Mouse (Mus musculus) left cerebral cortex, postnatal 36 days (tissue): ENCODE measurements around the gene Mesp1. TPM values are rescaled to one million over a fixed set of nuclear protein-coding genes. Genes with fewer than 3 reads are reported as not detected.

Experiments used
- DNase-seq, 2 experiments: peaks; one replicate each; pipeline ENCODE4 v3.0.0; 2021 to 2022; ENCODE audit warnings: low spot score in 2 of 2, mixed read lengths in 1 of 2
- intact Hi-C: fragments of 180-260 bp; cut with DNase I; formaldehyde crosslinking; loops from one replicate; pipeline ENCODE4 v1.15.1; 2025
- total RNA-seq, 2 experiments: library from RNA; stranded (reverse); gene quantifications; 2 replicates each; pipeline ENCODE4 v1.2.3; 2021

Mesp1 gene
- total RNA-seq = not detected

DNA sequence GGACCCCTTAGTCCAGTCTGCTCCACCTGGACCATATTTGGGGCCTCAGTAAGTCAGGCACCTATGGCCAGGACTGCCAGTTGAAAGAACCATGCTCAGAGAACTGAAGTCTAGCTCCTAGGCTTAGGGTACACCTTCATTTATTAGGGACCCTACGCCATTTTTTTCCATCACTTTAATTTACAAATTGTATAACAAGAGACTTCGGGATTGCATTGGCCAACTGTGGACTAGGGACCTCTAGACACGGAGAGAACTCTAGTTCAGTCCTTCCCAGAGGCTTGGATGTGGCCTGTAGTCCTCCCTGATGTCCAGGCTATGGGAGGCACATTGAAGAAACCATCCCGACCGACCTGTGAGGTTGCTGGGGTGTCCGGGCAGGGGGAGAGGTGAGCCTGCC, at the start of gene Mesp1:
Gene Mesp1 (minus strand): TSS at position 101 of the 400 bp plus-strand sequence.
- intact Hi-C loops = no loop called here
- no peak for DNase-seq

- DNase-seq = no peak
- intact Hi-C loops = no loop called here
These were observed 48.6 kb upstream of the Mesp1 start for GRCm38 (mm10) chr7:79842163-79842562.

- intact Hi-C loops = no loop called here
- no peak for DNase-seq
These were observed 43.7 kb upstream of the Mesp1 start for GRCm38 (mm10) chr7:79837247-79837646.

GRCm38 (mm10) chr7:79835196-79835595, 41.6 kb upstream of the Mesp1 start:
- intact Hi-C loops = no loop called here
- DNase-seq = no peak

DNA sequence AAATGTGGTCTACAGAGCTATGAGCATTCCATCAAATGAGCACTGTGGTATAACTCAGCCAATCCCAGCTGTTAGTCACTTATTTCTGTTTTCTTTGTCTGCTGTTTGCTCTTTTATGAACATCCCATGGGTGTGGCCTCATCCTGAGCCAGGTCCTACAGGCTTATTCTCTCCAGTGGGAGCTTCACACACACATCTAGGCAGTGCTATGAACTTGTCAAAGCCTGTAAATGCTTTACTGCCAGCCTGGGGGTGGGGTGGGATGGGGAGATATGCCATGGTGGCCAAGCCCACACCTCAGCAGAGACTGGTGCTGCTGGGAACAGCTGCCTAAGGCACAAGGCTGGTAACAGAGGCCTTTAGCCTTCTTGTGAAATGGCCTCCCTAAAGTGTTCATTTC, 39.4 kb upstream of the Mesp1 start:
- intact Hi-C loops = no loop called here
- no peak for DNase-seq

DNA sequence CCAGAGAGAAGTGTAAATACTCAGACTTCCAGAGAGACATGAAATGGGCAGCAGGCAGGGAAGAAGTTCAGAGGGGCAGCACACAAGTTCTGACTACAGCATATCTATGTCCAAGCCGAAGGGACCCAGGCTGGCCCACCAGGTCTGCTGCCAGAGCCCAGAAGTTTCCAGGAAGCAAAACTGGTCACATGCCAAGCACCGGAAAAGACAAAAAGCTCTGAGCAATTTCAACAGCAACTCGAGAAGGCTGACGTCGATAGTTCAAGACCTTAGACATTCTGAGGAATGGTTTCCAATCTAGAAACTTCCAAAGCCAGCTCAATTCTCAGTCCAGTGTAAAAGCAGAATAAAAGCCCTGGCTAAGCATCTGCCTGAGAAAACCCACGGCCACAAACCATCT, 38.0 kb upstream of the Mesp1 start:
- intact Hi-C loops = no loop called here
- DNase-seq = no peak

GRCm38 (mm10) chr7:79831145-79831544, 37.6 kb upstream of the Mesp1 start:
- DNase-seq = no peak
- intact Hi-C loops = no loop called here

GRCm38 (mm10) chr7:79828341-79828740, 34.8 kb upstream of the Mesp1 start:
- no peak for DNase-seq
- intact Hi-C loops = no loop called here

- intact Hi-C loops = no loop called here
- DNase-seq = no peak
These were observed 28.6 kb upstream of the Mesp1 start for GRCm38 (mm10) chr7:79822092-79822695.

GRCm38 (mm10) chr7:79819996-79820395, 26.4 kb upstream of the Mesp1 start:
- intact Hi-C loops = no loop called here
- no peak for DNase-seq

- no peak for DNase-seq
- intact Hi-C loops = no loop called here
These were observed 25.9 kb upstream of the Mesp1 start for GRCm38 (mm10) chr7:79819515-79819914.

GRCm38 (mm10) chr7:79818321-79818720, 24.7 kb upstream of the Mesp1 start:
- no peak for DNase-seq
- intact Hi-C loops = no loop called here

- intact Hi-C loops = no loop called here
These were observed 19.8 kb upstream of the Mesp1 start for GRCm38 (mm10) chr7:79813409-79813808.

DNA sequence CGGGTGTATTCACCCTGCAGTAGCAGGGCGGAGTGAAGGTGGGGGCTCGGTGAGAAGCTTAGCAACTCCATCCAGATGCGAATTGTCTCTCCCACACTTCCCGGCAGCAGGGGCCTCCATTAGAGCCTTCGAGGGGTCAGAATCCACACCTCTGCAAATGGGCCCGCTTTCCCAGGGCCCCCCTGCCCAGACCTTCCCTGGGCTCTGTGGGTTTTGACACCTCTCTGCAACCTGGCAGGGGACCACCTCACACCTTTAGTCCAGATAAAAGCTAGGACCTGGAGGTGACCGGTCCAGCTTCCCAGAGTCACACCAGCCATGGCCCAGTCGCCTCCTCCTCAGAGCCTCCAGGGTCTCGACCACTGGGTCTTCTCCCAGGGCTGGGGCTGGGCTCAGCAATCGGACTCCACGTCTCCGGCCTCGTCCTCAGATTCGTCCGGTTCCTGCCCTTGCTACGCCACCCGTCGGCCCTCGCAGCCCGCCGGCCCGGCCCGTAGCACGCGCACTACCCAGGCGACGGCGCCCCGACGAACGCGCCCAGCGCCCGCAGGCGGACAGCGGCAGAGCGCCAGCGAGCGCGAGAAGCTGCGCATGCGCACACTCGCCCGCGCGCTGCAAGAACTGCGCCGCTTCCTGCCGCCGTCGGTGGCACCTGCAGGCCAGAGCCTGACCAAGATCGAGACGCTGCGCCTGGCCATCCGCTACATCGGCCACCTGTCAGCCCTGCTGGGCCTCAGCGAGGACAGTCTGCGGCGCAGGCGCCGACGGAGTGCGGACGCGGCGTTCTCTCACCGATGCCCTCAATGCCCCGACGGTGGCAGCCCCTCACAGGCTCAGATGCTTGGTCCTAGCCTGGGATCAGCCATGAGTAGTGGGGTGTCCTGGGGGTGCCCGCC, 17.3 kb upstream of the Mesp1 start, which contains the start of gene Mesp2:
Gene Mesp2 (plus strand): TSS at position 117 of the 896 bp plus-strand sequence.
- intact Hi-C loops = no loop called here
- DNase-seq = peak; percentile 65 to 79

More at GRCm38 (mm10) chr7:79813409-79813808, 19.8 kb upstream of the Mesp1 start:
- no peak for DNase-seq

- DNase-seq = no peak
- intact Hi-C loops = no loop called here
These were observed 15.0 kb upstream of the Mesp1 start for GRCm38 (mm10) chr7:79808561-79808960.

DNA sequence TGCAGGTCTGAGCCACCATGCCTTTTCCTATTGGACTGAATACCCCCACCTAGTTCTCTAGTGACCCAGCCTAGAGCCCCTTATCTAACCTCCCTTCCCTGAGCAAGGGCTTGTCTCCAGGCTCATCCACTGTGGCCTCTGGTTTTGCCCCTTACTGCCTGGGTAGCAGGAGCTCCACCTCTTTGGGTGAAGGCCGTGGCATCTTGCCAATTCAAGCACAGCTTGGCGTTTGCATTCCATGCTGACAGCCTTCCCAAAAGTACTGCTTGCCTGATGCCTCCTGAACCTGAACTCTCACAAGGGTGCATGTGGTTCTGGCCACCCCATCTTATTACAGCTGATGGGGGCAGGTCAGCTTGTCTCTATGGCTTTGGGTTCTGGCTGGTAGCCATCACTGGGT, 10.3 kb upstream of the Mesp1 start:
- DNase-seq = no peak
- intact Hi-C loops = no loop called here

- DNase-seq = no peak
- intact Hi-C loops = no loop called here
These were observed 8.4 kb upstream of the Mesp1 start for GRCm38 (mm10) chr7:79802037-79802436.

- intact Hi-C loops = no loop called here
- DNase-seq = no peak
These were observed 7.8 kb upstream of the Mesp1 start for GRCm38 (mm10) chr7:79801391-79801790.

DNA sequence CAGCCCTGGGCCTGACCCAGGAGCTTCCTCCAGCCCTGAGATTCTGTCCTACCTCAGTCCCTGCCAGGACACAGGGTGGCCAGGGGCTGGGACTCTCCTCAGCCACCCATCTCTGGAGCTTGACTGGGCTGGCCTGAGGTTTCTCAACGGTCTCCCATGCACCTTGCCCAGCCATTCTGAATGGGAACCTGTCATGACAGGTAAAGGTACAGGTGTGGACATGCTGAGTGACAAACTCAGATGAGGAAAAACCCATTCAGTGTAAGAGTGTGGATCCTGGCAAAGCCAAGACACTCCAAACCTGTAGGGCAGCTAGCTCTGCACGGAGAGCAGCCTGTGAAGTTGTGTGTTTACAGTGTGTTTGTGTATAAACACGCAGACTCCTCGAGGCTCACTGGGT, 6.7 kb upstream of the Mesp1 start:
- intact Hi-C loops = no loop called here
- no peak for DNase-seq

- intact Hi-C loops = loop anchor here (1.0 kb wide), 1 partner anchor 115 kb away; no protein-coding TSS in a partner anchor
- no peak for DNase-seq
These were observed 5.9 kb upstream of the Mesp1 start for GRCm38 (mm10) chr7:79799506-79799905.

DNA sequence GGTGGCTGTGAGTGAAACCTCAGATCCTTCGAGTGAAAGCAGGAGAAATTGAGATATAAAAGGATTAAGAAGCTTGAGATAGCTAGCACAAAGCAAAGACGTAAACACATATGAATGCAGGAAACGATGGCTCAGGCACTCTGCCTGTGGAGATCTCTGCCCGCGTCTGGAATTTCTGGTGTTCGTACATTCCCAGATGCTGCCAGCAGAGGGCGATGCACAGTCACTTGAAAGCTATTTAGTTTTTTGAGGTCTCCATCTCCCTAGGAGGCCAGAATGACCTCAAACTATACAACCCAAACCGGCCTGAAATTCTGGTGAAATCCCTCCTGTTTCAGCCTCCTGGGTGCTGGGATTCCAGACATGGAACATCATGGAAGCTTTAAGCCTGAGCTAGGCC, 5.5 kb upstream of the Mesp1 start:
- intact Hi-C loops = loop anchor here (1.0 kb wide), 1 partner anchor 115 kb away; no protein-coding TSS in a partner anchor
- DNase-seq = peak; percentile 67 to 75
